Mouse (Mus musculus): Measurements from ENCODE around the gene Alpl.

The Alpl gene

GRCm38 (mm10) chr4:137795611-137796557 lies at the start of gene Alpl:
Gene Alpl (minus strand): TSS chr4:137796384.
- in situ Hi-C loops (cut with MboI; ENCODE audit: low sequenced_read_pairs) = no loop called here

GRCm38 (mm10) chr4:137844656-137845055 lies 48.5 kb upstream of the Alpl start:
- in situ Hi-C loops (cut with MboI; ENCODE audit: low sequenced_read_pairs) = no loop called here

- in situ Hi-C loops (cut with MboI; ENCODE audit: low sequenced_read_pairs) = no loop called here
These were observed 43.3 kb upstream of the Alpl start for GRCm38 (mm10) chr4:137839452-137839851.

- in situ Hi-C loops (cut with MboI; ENCODE audit: low sequenced_read_pairs) = no loop called here
These were observed 42.6 kb upstream of the Alpl start for GRCm38 (mm10) chr4:137838791-137839190.

GRCm38 (mm10) chr4:137837792-137838191 lies 41.6 kb upstream of the Alpl start:
- in situ Hi-C loops (cut with MboI; ENCODE audit: low sequenced_read_pairs) = no loop called here

- in situ Hi-C loops (cut with MboI; ENCODE audit: low sequenced_read_pairs) = no loop called here
These were observed 40.6 kb upstream of the Alpl start for GRCm38 (mm10) chr4:137836741-137837140.

- in situ Hi-C loops (cut with MboI; ENCODE audit: low sequenced_read_pairs) = no loop called here
These were observed 39.6 kb upstream of the Alpl start for GRCm38 (mm10) chr4:137835624-137836337.

- in situ Hi-C loops (cut with MboI; ENCODE audit: low sequenced_read_pairs) = no loop called here
These were observed 35.4 kb upstream of the Alpl start for GRCm38 (mm10) chr4:137831598-137831997.

- in situ Hi-C loops (cut with MboI; ENCODE audit: low sequenced_read_pairs) = no loop called here
These were observed 34.2 kb upstream of the Alpl start for GRCm38 (mm10) chr4:137830380-137830779.

- in situ Hi-C loops (cut with MboI; ENCODE audit: low sequenced_read_pairs) = no loop called here
These were observed 28.7 kb upstream of the Alpl start for GRCm38 (mm10) chr4:137824881-137825280.

- in situ Hi-C loops (cut with MboI; ENCODE audit: low sequenced_read_pairs) = no loop called here
These were observed 27.4 kb upstream of the Alpl start for GRCm38 (mm10) chr4:137823542-137823941.

GRCm38 (mm10) chr4:137822537-137822936 lies 26.4 kb upstream of the Alpl start:
- in situ Hi-C loops (cut with MboI; ENCODE audit: low sequenced_read_pairs) = no loop called here

GRCm38 (mm10) chr4:137820721-137821120 lies 24.5 kb upstream of the Alpl start:
- in situ Hi-C loops (cut with MboI; ENCODE audit: low sequenced_read_pairs) = no loop called here

- in situ Hi-C loops (cut with MboI; ENCODE audit: low sequenced_read_pairs) = no loop called here
These were observed 23.3 kb upstream of the Alpl start for GRCm38 (mm10) chr4:137819487-137819886.

GRCm38 (mm10) chr4:137818341-137818740 lies 22.2 kb upstream of the Alpl start:
- in situ Hi-C loops (cut with MboI; ENCODE audit: low sequenced_read_pairs) = no loop called here

GRCm38 (mm10) chr4:137816216-137816615 lies 20.0 kb upstream of the Alpl start:
- in situ Hi-C loops (cut with MboI; ENCODE audit: low sequenced_read_pairs) = no loop called here

GRCm38 (mm10) chr4:137815473-137815872 lies 19.3 kb upstream of the Alpl start:
- in situ Hi-C loops (cut with MboI; ENCODE audit: low sequenced_read_pairs) = no loop called here

GRCm38 (mm10) chr4:137814140-137814539 lies 18.0 kb upstream of the Alpl start:
- in situ Hi-C loops (cut with MboI; ENCODE audit: low sequenced_read_pairs) = no loop called here

GRCm38 (mm10) chr4:137812946-137813708 lies 16.9 kb upstream of the Alpl start:
- in situ Hi-C loops (cut with MboI; ENCODE audit: low sequenced_read_pairs) = no loop called here

GRCm38 (mm10) chr4:137809999-137810398 lies 13.8 kb upstream of the Alpl start:
- in situ Hi-C loops (cut with MboI; ENCODE audit: low sequenced_read_pairs) = loop anchor here (10.0 kb wide), 1 partner anchor 65 kb away; no protein-coding TSS in a partner anchor

- in situ Hi-C loops (cut with MboI; ENCODE audit: low sequenced_read_pairs) = loop anchor here (10.0 kb wide), 1 partner anchor 63 kb away; no protein-coding TSS in a partner anchor
These were observed 11.2 kb upstream of the Alpl start for GRCm38 (mm10) chr4:137807301-137807851.

Measured in CH12F3 (cell line).